ENCODE assay signal across 12 mouse cellular contexts in the genomic region with DNA sequence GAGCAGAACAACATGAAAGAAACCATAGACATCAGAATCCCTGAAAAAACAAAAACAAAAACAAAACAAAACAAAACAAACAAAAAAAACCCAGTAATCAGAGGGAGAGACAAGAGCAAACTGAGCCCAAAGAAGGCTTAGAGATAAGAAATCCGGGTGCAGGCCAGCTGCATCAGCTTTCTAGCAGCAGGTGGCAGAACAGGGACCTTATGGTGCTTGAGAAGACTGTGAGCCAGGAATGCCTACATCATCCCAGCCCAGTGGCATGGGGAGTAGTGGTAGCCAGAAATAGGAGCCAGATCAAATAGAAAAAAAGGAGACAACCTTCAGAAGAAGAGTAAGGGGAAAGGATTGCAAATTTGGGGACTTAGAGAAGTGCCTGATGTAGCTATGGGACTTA.
A peak's percentile ranks its signal among the peaks of the same experiment; 100 is the strongest.
DNase-seq lines count a peak whose midpoint lies in the region.
"Had no signal": no experiment of that assay in that cellular context is flagged by ENCODE, and none has a peak within 500 bp of the region (broad histone marks: within the 10 kb centered on the region; RNA-seq: fewer than 3 reads in every experiment).

No protein-coding gene starts in this region.

- DNase-seq in layer of hippocampus, adult 11-12 months (ENCODE audit: low spot score) = peak; percentile 47
- no peak for DNase-seq in layer of hippocampus, adult 9-10 months (ENCODE audit: low spot score)
- peak; percentile 69 to 72 for DNase-seq in cerebellum, adult 18-20 months
- DNase-seq in cerebellum, postnatal 14 days = peak; percentile 70 to 71
- peak; percentile 17 to 26 for DNase-seq in layer of hippocampus, postnatal 36 days
- no peak for DNase-seq in adrenal gland, postnatal 4 days (ENCODE audit: low spot score in 2 of 2)
- DNase-seq in kidney, postnatal 14 days = no peak
- DNase-seq: adrenal gland, postnatal 14 days; heart, adult 18-20 months; kidney, adult 2 months; kidney, postnatal 25 days; spleen, adult 18-20 months had no signal

Comparison
In these comparisons a context has a peak if more than half of its experiments do, and no peak if none do; other contexts are left out.
1. DNase-seq: peak in layer of hippocampus, adult 11-12 months (single experiment), cerebellum, adult 18-20 months (2 of 2), cerebellum, postnatal 14 days (2 of 2) and layer of hippocampus, postnatal 36 days (2 of 2); none in layer of hippocampus, adult 9-10 months (single experiment), adrenal gland, postnatal 4 days (0 of 2) and kidney, postnatal 14 days (single experiment).